Mouse (Mus musculus): ENCODE results near the gene Sap30.
A peak's percentile ranks its signal among the peaks of the same experiment; 100 is the strongest.
"Not testable (repeated sequence)": the region's sequence is repeated elsewhere in the genome, so short reads cannot be mapped to it uniquely, and the experiment has no call there.

Sap30 gene

GRCm38 (mm10) chr8:57487441-57488155, at the start of gene Sap30:
Gene Sap30, minus strand, starts transcription at chr8:57487860.
- DNase-seq, result peak; percentile 97 to 99

GRCm38 (mm10) chr8:57536167-57536566, 48.5 kb upstream of the Sap30 start:
- DNase-seq, result no peak

GRCm38 (mm10) chr8:57534495-57534894, 46.8 kb upstream of the Sap30 start:
- no peak for DNase-seq

- DNase-seq, result no peak
Observed at GRCm38 (mm10) chr8:57533106-57533505, 45.4 kb upstream of the Sap30 start.

- peak in 1 of 2 experiments; percentile 34 for DNase-seq
Observed at GRCm38 (mm10) chr8:57532223-57532622, 44.6 kb upstream of the Sap30 start.

GRCm38 (mm10) chr8:57530666-57531349, 43.1 kb upstream of the Sap30 start:
- DNase-seq, result peak; percentile 89

- DNase-seq, result peak in 1 of 2 experiments; percentile 29
Observed at GRCm38 (mm10) chr8:57530238-57530637, 42.6 kb upstream of the Sap30 start.

GRCm38 (mm10) chr8:57528036-57528435, 40.4 kb upstream of the Sap30 start:
- DNase-seq, result no peak

- no peak for DNase-seq
Observed at GRCm38 (mm10) chr8:57520186-57520786, 32.6 kb upstream of the Sap30 start.

- DNase-seq, result no peak
Observed at GRCm38 (mm10) chr8:57517723-57518122, 30.1 kb upstream of the Sap30 start.

- DNase-seq, result not testable (repeated sequence)
Observed at GRCm38 (mm10) chr8:57516685-57517084, 29.0 kb upstream of the Sap30 start.

- not testable (repeated sequence) for DNase-seq
Observed at GRCm38 (mm10) chr8:57513178-57513661, 25.6 kb upstream of the Sap30 start.

GRCm38 (mm10) chr8:57512141-57513056, 24.7 kb upstream of the Sap30 start:
- peak; percentile 40 to 71 for DNase-seq

GRCm38 (mm10) chr8:57511316-57512118, 23.9 kb upstream of the Sap30 start, which contains the start of gene Hmgb2:
Gene Hmgb2, plus strand, starts transcription at chr8:57511907.
- DNase-seq, result peak; percentile 100

GRCm38 (mm10) chr8:57510791-57511315, 23.2 kb upstream of the Sap30 start:
- no peak for DNase-seq

- no peak for DNase-seq
Observed at GRCm38 (mm10) chr8:57508657-57509056, 21.0 kb upstream of the Sap30 start.

GRCm38 (mm10) chr8:57507556-57508063, 19.9 kb upstream of the Sap30 start:
- DNase-seq, result no peak

- not testable (repeated sequence) for DNase-seq
Observed at GRCm38 (mm10) chr8:57505500-57505899, 17.8 kb upstream of the Sap30 start.

GRCm38 (mm10) chr8:57503641-57504040, 16.0 kb upstream of the Sap30 start:
- peak; percentile 69 to 81 for DNase-seq

- peak; percentile 65 to 74 for DNase-seq
Observed at GRCm38 (mm10) chr8:57498847-57499511, 11.3 kb upstream of the Sap30 start.

GRCm38 (mm10) chr8:57498494-57498846, 10.8 kb upstream of the Sap30 start:
- no peak for DNase-seq

Data from kidney, postnatal 25 days (tissue).